Mouse (Mus musculus) liver, embryonic 14.5 days (tissue): Measurements from ENCODE around the gene Psg16.

ENCODE experiments used
- CTCF ChIP-seq: IDR thresholded peaks from 2 replicates; pipeline ENCODE4 v1.5.1; 2016; ENCODE audit warnings: antibody characterized with exemption, low read depth, control low read depth
- EP300 ChIP-seq: IDR thresholded peaks from 2 replicates; pipeline ENCODE4 v1.6.1; 2016; ENCODE audit warnings: antibody characterized with exemption, low read depth

- TF ChIP-seq CTCF (peak; percentile 98), EP300 (peak; percentile 80)
These were observed at the start of gene Psg16 for GRCm38 (mm10) chr7:17073904-17074615.
